Mouse (Mus musculus) kidney, adult 10 weeks (tissue): ENCODE results near the gene Atg4c. TPM values are rescaled to one million over a fixed set of nuclear protein-coding genes. Genes with fewer than 3 reads are reported as not detected.

Experiments used
- polyA plus RNA-seq: library from polyadenylated mRNA; stranded (reverse); fragments of 350-450 nt; fragmentation: Illumina TruSeq; extraction: RNeasy Lipid Tissue Mini Kit (QIAGEN cat#74804); gene quantifications from one replicate; pipeline ENCODE4 v1.2.3, GENCODE M21; 2014; ENCODE audit warnings: low read depth, low replicate concordance

Atg4c gene
- 37.6 TPM for polyA plus RNA-seq

GRCm38 (mm10) chr4:99193810-99194582 is at the start of gene Atg4c:
Gene Atg4c, plus strand, starts transcription at chr4:99193934.

Other genes starting within 250 kb of the Atg4c start
- 136 TPM for gene Angptl3, start 163.0 kb upstream of the Atg4c start, polyA plus RNA-seq
- 70.7 TPM for gene Dock7, start 73.0 kb upstream of the Atg4c start, polyA plus RNA-seq
- gene Gm12689, start 102.0 kb downstream of the Atg4c start, polyA plus RNA-seq: not detected